Mouse (Mus musculus) mouse embryonic stem cell (cell line): ENCODE measurements around the gene Fam71f2.

Experiments
- in situ Hi-C, 2 experiments: fragments of 300-500 bp; cut with MboI; formaldehyde crosslinking; loops; 1 replicate in 1 of 2; 3 replicates in 1 of 2; pipeline ENCODE4 v1.14.3; 2019 to 2020; ENCODE audit warnings: low sequenced_read_pairs in 2 of 2, low pct_unique_long_range_greater_than_20kb in 1 of 2, mixed read lengths in 1 of 2; ENCODE audit not compliant: unreplicated experiment in 1 of 2

Fam71f2 gene

DNA sequence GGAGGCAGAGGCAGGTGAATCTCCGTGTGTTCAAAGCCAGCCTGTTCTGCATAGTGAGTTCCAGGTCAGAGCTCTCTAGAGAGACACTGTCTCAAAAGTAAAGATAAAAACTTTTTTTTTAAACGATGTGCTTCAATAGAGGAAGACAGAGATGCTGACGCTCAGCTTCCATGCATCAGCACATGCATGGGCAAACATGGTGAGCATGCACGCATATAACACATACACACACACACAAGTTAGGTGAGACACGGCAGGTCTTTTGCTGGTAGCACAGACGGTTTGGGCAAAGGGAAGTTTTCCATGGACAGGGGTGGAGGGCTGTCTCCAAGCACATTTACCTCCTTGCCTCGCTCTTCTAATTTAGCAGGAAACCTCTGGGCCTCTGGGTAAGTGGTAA is 42.8 kb downstream of the Fam71f2 start:
- in situ Hi-C loops, result no loop called here

DNA sequence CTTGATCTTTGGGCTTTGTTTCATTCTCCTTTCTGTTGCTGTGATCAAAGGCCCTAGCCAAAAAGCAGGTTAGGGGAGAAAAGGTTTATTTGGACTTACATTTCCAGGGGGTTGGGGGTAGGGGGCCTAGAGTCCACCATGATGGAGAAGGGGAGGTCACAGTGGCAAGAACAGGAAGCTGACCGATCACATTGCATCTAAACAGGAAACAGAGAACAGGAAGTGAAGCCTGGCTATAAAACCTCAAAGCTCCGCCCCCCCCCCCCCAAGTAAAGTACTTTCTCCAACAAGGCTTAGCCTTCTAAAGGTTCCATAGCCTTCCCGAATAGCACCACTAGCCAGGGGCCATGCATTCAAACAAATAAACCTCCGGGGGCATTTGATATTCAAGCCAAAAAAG is 43.3 kb downstream of the Fam71f2 start:
- in situ Hi-C loops, result no loop called here

DNA sequence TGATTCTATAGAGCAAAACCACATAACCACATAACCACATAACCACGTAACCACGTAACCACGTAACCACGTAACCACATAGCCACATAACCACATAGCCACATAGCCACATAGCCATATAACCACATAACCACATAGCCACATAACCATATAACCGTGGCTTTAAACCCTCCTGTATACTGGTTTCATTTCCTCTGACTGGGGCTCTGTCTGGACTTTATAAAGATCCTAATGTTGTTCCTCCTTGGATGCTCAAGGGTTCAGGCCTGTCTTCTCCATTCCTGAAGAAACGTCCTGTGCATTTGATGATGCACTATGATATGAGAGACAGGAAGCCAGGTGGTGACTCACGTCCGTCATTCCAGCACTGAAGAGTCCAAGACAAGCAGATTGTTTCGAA is 47.6 kb downstream of the Fam71f2 start:
- in situ Hi-C loops, result no loop called here

DNA sequence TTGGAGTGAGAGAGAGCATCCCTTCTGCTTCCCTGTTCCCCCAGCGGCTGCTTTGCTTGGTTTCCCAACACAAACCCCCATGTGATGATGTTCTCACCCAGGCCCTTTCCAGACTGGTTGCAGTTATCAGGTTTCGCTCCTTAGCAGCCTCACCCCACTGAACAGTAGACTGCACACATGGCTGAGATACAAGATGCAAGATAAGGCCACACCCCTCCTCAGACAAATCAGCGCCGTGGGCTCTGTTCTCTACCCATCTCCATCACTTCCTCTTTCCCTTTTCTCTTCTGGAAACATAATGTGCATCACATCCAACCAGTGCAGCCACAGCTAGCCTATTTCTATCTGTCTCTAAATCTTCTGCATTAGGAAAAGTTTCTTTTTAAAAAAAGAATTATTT is 50.1 kb downstream of the Fam71f2 start:
- in situ Hi-C loops, result no loop called here
